Mouse (Mus musculus) C2C12 (cell line): ENCODE data around the gene Krt82.

Source experiments
- CEBPB ChIP-seq: IDR thresholded peaks from one replicate; pipeline ENCODE4 v1.6.1; 2011; ENCODE audit warnings: low read depth, mild to moderate bottlenecking, control low read depth, moderate library complexity
- CTCF ChIP-seq: IDR thresholded peaks from one replicate; pipeline ENCODE4 v1.5.1; 2011; ENCODE audit not compliant: control insufficient read depth, insufficient read depth, insufficient read length

DNA sequence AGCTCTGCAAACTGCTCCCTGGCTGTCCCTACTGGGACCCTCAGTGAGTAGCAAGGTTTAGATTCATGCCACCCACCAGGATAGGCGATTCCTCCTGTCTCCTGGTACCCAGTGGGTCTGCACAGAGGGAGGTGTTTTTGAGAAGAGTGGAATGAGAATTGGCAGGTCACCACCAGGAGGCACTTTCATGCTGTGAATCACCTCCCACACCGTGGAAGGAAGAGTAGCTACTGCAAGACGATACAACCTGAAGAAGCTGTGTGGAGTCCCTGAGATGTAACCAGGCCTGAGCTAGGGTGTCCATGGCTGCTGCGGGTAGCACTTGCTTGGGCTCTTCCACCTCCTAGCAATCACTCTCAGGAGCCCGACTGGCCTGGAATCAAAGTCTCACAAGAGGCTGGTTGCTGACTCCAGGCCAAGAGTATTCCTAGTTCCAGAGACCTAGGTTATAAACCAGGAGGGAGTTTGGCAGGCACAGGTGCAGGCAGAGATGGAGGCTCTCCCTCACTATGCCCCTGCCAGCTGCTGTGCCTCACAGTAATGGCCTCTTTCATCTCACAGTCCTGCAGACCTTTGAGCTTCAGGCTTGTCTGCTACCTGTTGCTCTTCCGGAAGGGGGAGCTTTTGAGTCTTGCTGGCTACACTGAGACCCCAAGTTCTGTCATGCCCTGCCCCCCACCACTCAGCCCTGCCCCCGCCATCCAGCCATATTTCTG is 12.4 kb downstream of the Krt82 start:
- TF ChIP-seq CEBPB (no peak), CTCF (no peak)
